Mouse (Mus musculus): ENCODE measurements around the gene Tjap1.

DNA sequence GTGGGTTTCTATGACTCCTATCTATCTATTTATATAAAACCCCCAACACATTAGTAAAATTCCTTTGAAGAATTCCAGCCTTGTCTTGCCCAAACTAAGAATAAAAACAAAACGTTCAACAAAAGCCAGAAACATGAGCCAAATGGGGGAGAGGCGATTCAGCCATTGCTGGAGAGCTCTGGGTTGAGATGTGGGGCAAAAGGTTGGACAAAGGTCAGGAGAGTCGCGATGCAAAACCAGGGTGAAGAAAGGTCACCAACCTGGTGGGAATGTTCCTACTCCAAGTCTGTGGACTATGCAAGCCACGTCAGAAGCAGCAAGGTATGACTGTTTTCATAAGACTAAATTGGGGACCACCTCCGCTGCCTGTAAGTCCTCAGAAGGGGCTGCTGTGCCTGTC, 37.7 kb upstream of the Tjap1 start:
- no peak for TF ChIP-seq CTCF (IDR thresholded peaks at IDR 0.05; ENCODE audit: insufficient read depth, low read length)
- no peak for TF ChIP-seq POLR2A (IDR thresholded peaks at IDR 0.05; ENCODE audit: borderline replicate concordance, extremely low read depth, low read depth, low read length)

All from lung, adult 2 months (tissue).